Comparison of ENCODE assay signal across 8 mouse cellular contexts in genomic region chr3:128337031-128337430, GRCm38 (mm10).
DNase-seq lines count a peak whose midpoint lies in the region; ATAC-seq and TF ChIP-seq lines count a peak whose summit lies in the region.

No protein-coding gene starts in this region.

- no peak overlapping the region for H3K4me3 ChIP-seq in forebrain, embryonic 16.5 days (replicated peaks; ENCODE audit: low read length)
- H3K4me3 ChIP-seq in hindbrain, embryonic 13.5 days = no peak overlapping the region
- no peak overlapping the region for H3K4me3 ChIP-seq in lung, postnatal 0 days (ENCODE audit: low read depth, low read length)

- DNase-seq in NIH3T3 (ENCODE audit: low read depth) = peak; percentile 75
- DNase-seq in cerebellum, adult 11-12 months = peak; percentile 15
- peak; percentile 82 for DNase-seq in layer of hippocampus, adult 9-11 months
- DNase-seq in lung, postnatal 0 days (ENCODE audit: low spot score) = peak; percentile 93
- DNase-seq in retina, embryonic 14.5 days (ENCODE audit: low spot score) = peak; percentile 94
- DNase-seq in urinary bladder, postnatal 36 days (ENCODE audit: low spot score in 2 of 2) = peak; percentile 42 to 66

- ATAC-seq in forebrain, embryonic 16.5 days = peak; percentile 97
- peak; percentile 88 for ATAC-seq in hindbrain, embryonic 13.5 days (ENCODE audit: low FRiP score)
- ATAC-seq in lung, postnatal 0 days = peak; percentile 65

- H3K9me3 ChIP-seq in forebrain, embryonic 16.5 days (ENCODE audit: control insufficient read depth, low read length) = no peaks in the 10 kb centered on the region
- no peaks in the 10 kb centered on the region for H3K9me3 ChIP-seq in hindbrain, embryonic 13.5 days
- no peaks in the 10 kb centered on the region for H3K9me3 ChIP-seq in lung, postnatal 0 days (ENCODE audit: low read length)

- TF ChIP-seq CTCF in lung, postnatal 0 days (IDR thresholded peaks at IDR 0.05) = peak; percentile 96

- no peak overlapping the region for H3K27ac ChIP-seq in forebrain, embryonic 16.5 days (ENCODE audit: low read length)
- H3K27ac ChIP-seq in hindbrain, embryonic 13.5 days = no peak overlapping the region
- H3K27ac ChIP-seq in lung, postnatal 0 days (ENCODE audit: low read length) = no peak overlapping the region

- 22% methylated on average over 5 of the region's 5 CpGs for WGBS in forebrain, embryonic 16.5 days
- 33% methylated on average over 5 of the region's 5 CpGs for WGBS in hindbrain, embryonic 13.5 days
- WGBS in lung, postnatal 0 days = 12% methylated on average over 5 of the region's 5 CpGs

- no peaks in the 10 kb centered on the region for H3K36me3 ChIP-seq in forebrain, embryonic 16.5 days (ENCODE audit: control insufficient read depth, insufficient read depth)
- H3K36me3 ChIP-seq in hindbrain, embryonic 13.5 days = no peaks in the 10 kb centered on the region
- no peaks in the 10 kb centered on the region for H3K36me3 ChIP-seq in lung, postnatal 0 days (ENCODE audit: insufficient read depth, low read length)

- H3K9ac ChIP-seq in forebrain, embryonic 16.5 days (replicated peaks; ENCODE audit: low read depth, low read length) = no peak overlapping the region
- H3K9ac ChIP-seq in hindbrain, embryonic 13.5 days = no peak overlapping the region
- H3K9ac ChIP-seq in lung, postnatal 0 days (replicated peaks; ENCODE audit: low read depth) = no peak overlapping the region

- no peak overlapping the region for H3K4me2 ChIP-seq in forebrain, embryonic 16.5 days (ENCODE audit: low read length)
- no peak overlapping the region for H3K4me2 ChIP-seq in hindbrain, embryonic 13.5 days
- H3K4me2 ChIP-seq in lung, postnatal 0 days (replicated peaks; ENCODE audit: low read depth, low read length) = no peak overlapping the region

- no peak for TF ChIP-seq EP300 in lung, postnatal 0 days (IDR thresholded peaks at IDR 0.05)

- no peaks in the 10 kb centered on the region for H3K4me1 ChIP-seq in forebrain, embryonic 16.5 days (replicated peaks; ENCODE audit: control insufficient read depth, insufficient read depth, low read length)
- H3K4me1 ChIP-seq in hindbrain, embryonic 13.5 days (replicated peaks) = no peaks in the 10 kb centered on the region
- H3K4me1 ChIP-seq in lung, postnatal 0 days (ENCODE audit: insufficient read depth, low read depth, low read length) = no peaks in the 10 kb centered on the region

- no peaks in the 10 kb centered on the region for H3K27me3 ChIP-seq in forebrain, embryonic 16.5 days (replicated peaks; ENCODE audit: control insufficient read depth, insufficient read depth, low read length)
- no peaks in the 10 kb centered on the region for H3K27me3 ChIP-seq in hindbrain, embryonic 13.5 days
- H3K27me3 ChIP-seq in lung, postnatal 0 days (replicated peaks; ENCODE audit: insufficient read depth, low read length) = no peaks in the 10 kb centered on the region

Comparison
In these comparisons a context has a peak if more than half of its experiments do, and no peak if none do; other contexts are left out.
1. DNase-seq: peak in every context shown above with its lines; median percentile 94 in retina, embryonic 14.5 days; 93 in lung, postnatal 0 days; 82 in layer of hippocampus, adult 9-11 months; 75 in NIH3T3; 54 in urinary bladder, postnatal 36 days; 15 in cerebellum, adult 11-12 months.